Mouse (Mus musculus) embryonic facial prominence, embryonic 14.5 days (tissue): ENCODE results near the gene Lrp2bp. TPM values are rescaled to one million over a fixed set of nuclear protein-coding genes. Genes with fewer than 3 reads are reported as not detected.

ENCODE experiments used
- ATAC-seq: fragments of 200-750 bp; cut with Nextera tagmentation; 2 replicates; pipeline ENCODE4 v1.8.0; 2017; ENCODE audit warnings: low read depth, moderate number of reproducible peaks, moderate TSS enrichment
- DNase-seq: peaks from one replicate; pipeline ENCODE4 v3.0.0-alpha.2; 2015; ENCODE audit warnings: low spot score
- H3K27ac ChIP-seq: fragments of 300-500 bp; sonication (generic); replicated peaks from 2 replicates; pipeline ENCODE4 v1.5.1; 2014; ENCODE audit warnings: low read depth, mild to moderate bottlenecking, low read length, moderate library complexity
- H3K27me3 ChIP-seq: fragments of 300-500 bp; sonication (generic); replicated peaks from 2 replicates; pipeline ENCODE4 v1.6.1; 2014; ENCODE audit warnings: low read length; ENCODE audit not compliant: control insufficient read depth, insufficient read depth
- H3K36me3 ChIP-seq: fragments of 300-500 bp; sonication (generic); 2 replicates; pipeline ENCODE4 v1.6.1; 2014; ENCODE audit warnings: low read length, mixed read lengths; ENCODE audit not compliant: control insufficient read depth, insufficient read depth
- H3K4me1 ChIP-seq: fragments of 300-500 bp; sonication (generic); 2 replicates; pipeline ENCODE4 v1.6.1; 2014; ENCODE audit warnings: antibody characterized with exemption, low read length; ENCODE audit not compliant: control insufficient read depth, insufficient read depth
- H3K4me2 ChIP-seq: fragments of 300-500 bp; sonication (generic); 2 replicates; pipeline ENCODE4 v1.6.1; 2014; ENCODE audit warnings: low read depth, mild to moderate bottlenecking, low read length, moderate library complexity, mixed read lengths
- H3K4me3 ChIP-seq: fragments of 300-500 bp; sonication (generic); 2 replicates; pipeline ENCODE4 v1.5.1; 2014; ENCODE audit warnings: low read depth, mild to moderate bottlenecking, low read length
- H3K9ac ChIP-seq: fragments of 300-500 bp; sonication (generic); 2 replicates; pipeline ENCODE4 v1.6.1; 2014; ENCODE audit warnings: low read depth, mild to moderate bottlenecking, low read length, moderate library complexity, mixed read lengths
- H3K9me3 ChIP-seq: fragments of 300-500 bp; sonication (generic); 2 replicates; pipeline ENCODE4 v1.6.1; 2016; ENCODE audit warnings: low read length; ENCODE audit not compliant: control insufficient read depth
- WGBS: fragments of 180-500 bp; shearing (Covaris S2); extraction: QIAGEN DNeasy Blood & Tissue Kit; methylation state at CpG from one replicate; pipeline ENCODE4 v1.1.7; 2014; 5-methylcytosine and 5-hydroxymethylcytosine counted together
- polyA plus RNA-seq: library from polyadenylated mRNA; unstranded; fragments of >200 nt; fragmentation: Nextera tagmentation; extraction: Ambion mirVana; gene quantifications from 2 replicates; pipeline ENCODE4 v1.2.1, GENCODE M21; 2014

Gene Lrp2bp
- polyA plus RNA-seq, 1 experiment from 2014 or later, result 1.1 TPM

GRCm38 (mm10) chr8:45990631-45991310, 8.3 kb upstream of the Lrp2bp start:
- Histone ChIP-seq H3K4me1 (no peaks in the 10 kb centered on the region), H3K4me2 (no peak overlapping the region), H3K27me3 (no peaks in the 10 kb centered on the region), H3K4me3 (no peak overlapping the region), H3K9ac (no peak overlapping the region), H3K9me3 (no peaks in the 10 kb centered on the region), H3K27ac (no peak overlapping the region), H3K36me3 (peaks cover 35% of the 10 kb centered on the region)
- 92% methylated on average over 4 of the region's 4 CpGs for WGBS
- DNase-seq (no peak), ATAC-seq (no peak)

DNA sequence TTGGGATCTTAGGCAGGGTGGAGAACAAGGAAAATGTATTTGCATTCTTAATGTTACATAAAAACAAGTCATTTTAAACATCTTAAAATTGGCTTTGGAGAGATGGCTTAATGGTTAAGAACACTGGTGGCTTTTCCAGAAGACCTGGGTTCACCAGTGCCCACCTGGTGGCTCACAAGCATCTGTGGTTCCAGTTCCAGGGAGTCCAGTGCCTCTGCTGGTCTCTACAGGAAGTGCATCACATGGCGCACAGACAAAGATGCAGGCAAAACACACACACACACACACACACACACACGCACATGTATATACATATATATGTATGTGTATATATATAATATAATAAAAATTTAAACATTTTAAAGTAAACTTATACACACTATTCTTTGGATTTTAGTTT, 5.0 kb upstream of the Lrp2bp start:
- Histone ChIP-seq H3K36me3 (peaks cover 42% of the 10 kb centered on the region), H3K4me3 (no peak overlapping the region), H3K4me2 (no peak overlapping the region), H3K9ac (no peak overlapping the region), H3K27ac (no peak overlapping the region), H3K27me3 (no peaks in the 10 kb centered on the region), H3K4me1 (0 out of 2 replicates have a peak, but pooled peaks cover 3% of the 10 kb centered on the region), H3K9me3 (no peaks in the 10 kb centered on the region)
- no peak for ATAC-seq
- no peak for DNase-seq
- WGBS, result 98% methylated on average over 2 of the region's 2 CpGs

DNA sequence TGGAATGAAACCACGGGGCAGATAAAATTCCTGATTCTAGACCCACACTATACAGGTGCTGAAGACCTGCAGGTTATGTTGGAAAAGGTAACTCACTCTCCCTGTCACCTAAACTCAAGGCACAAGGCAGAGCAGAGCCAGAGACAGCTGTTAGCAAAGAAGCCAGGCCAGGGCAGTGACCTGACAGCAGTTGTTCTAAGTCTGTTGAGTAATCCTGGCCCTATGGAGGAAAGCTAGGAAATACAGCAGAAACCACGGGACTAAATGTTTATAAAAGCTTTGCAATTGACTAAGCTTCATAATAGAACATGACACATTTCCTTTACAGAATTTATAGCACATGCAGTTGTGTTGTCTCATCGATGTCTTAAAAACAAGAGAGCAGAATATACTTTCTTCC, 3.5 kb upstream of the Lrp2bp start:
- H3K36me3 ChIP-seq, result peaks cover 40% of the 10 kb centered on the region
- no peak overlapping the region for H3K4me2 ChIP-seq
- H3K9me3 ChIP-seq, result no peaks in the 10 kb centered on the region
- ATAC-seq (no peak), DNase-seq (no peak)
- no peak overlapping the region for H3K9ac ChIP-seq
- 90% methylated on average over 3 of the region's 3 CpGs for WGBS
- H3K4me3 ChIP-seq, result no peak overlapping the region
- H3K4me1 ChIP-seq, result peaks cover 7% of the 10 kb centered on the region
- H3K27ac ChIP-seq, result no peak overlapping the region
- H3K27me3 ChIP-seq, result no peaks in the 10 kb centered on the region

DNA sequence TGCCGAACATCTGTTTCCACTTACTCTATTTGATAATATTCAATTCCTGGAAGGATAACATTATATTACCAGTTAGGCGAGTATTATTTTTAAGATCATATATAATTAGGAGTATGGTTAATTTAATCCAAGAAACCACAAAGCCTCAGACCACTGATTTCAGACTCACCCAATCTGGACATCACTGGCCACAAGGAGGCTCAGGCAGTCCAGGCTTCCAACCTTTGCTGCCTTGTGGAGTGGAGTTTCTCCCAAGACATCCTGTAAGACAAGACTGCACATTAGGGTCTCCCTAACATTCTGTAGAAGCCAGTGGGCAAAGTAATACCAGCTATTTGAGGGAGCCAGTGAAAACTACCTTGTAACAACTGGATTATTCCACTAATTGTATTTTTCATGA, 875 bp upstream of the Lrp2bp start:
- H3K4me3 ChIP-seq, result 0 out of 2 replicates have a peak overlapping the region, but pooled peaks have one; percentile 14
- H3K4me2 ChIP-seq, result peak overlapping the region; percentile 97
- DNase-seq, result peak; percentile 28

GRCm38 (mm10) chr8:45999784-46000705, 942 bp downstream of the Lrp2bp start:
- peak; percentile 98 for DNase-seq
- ATAC-seq, result peak; percentile 99
- H3K27ac ChIP-seq, result peak overlapping the region; percentile 95
- peaks cover 25% of the 10 kb centered on the region for H3K36me3 ChIP-seq
- peak overlapping the region; percentile 88 for H3K9ac ChIP-seq
- peaks cover 9% of the 10 kb centered on the region for H3K4me1 ChIP-seq
- peak overlapping the region; percentile 59 for H3K4me3 ChIP-seq
- H3K4me2 ChIP-seq, result peak overlapping the region; percentile 97
- no peaks in the 10 kb centered on the region for H3K27me3 ChIP-seq
- 7% methylated on average over 39 of the region's 55 CpGs for WGBS
- no peaks in the 10 kb centered on the region for H3K9me3 ChIP-seq

More for the DNA sequence above, 875 bp upstream of the Lrp2bp start:
- no peak overlapping the region for H3K9ac ChIP-seq
- 50% methylated on average over 2 of the region's 2 CpGs for WGBS
- no peaks in the 10 kb centered on the region for H3K9me3 ChIP-seq
- ATAC-seq, result no peak
- H3K36me3 ChIP-seq, result peaks cover 31% of the 10 kb centered on the region
- no peak overlapping the region for H3K27ac ChIP-seq
- peaks cover 9% of the 10 kb centered on the region for H3K4me1 ChIP-seq
- no peaks in the 10 kb centered on the region for H3K27me3 ChIP-seq

DNA sequence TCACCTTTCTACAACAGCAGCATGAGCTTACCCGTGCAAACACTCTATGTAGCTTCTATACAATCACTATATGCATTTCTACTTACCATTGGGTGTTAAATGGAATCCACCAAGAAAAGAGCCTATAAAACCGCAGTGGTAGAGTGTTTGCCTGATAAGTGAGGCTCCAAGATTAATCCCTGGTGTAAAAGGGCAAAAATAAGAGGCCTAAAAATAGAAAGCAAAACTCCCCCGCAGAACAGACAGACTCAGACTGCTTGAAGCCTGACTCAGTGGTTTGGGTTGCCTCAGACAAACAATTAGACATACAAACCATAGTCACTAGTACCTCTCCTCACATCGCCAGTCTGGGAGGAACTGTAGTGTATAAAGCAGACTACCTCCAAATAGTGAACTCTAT, 6.5 kb downstream of the Lrp2bp start, which contains the start of gene Ankrd37:
TSS of gene Ankrd37 (minus strand) at position 112 of the 400 bp plus-strand sequence.
- Histone ChIP-seq H3K4me1 (peaks cover 4% of the 10 kb centered on the region), H3K27ac (no peak within 1 kb of the TSS), H3K9ac (no peak within 1 kb of the TSS), H3K27me3 (no peaks in the 10 kb centered on the region), H3K4me3 (no peak within 1 kb of the TSS), H3K9me3 (no peaks in the 10 kb centered on the region), H3K36me3 (no peaks in the 10 kb centered on the region), H3K4me2 (no peak within 1 kb of the TSS)
- DNase-seq, result no peak
- WGBS, result 67% methylated on average over 4 of the region's 4 CpGs
- ATAC-seq, result no peak

GRCm38 (mm10) chr8:46007050-46007672, 8.1 kb downstream of the Lrp2bp start:
- Histone ChIP-seq H3K4me1 (peaks cover 12% of the 10 kb centered on the region), H3K4me3 (no peak overlapping the region), H3K9me3 (no peaks in the 10 kb centered on the region), H3K9ac (no peak overlapping the region), H3K36me3 (no peaks in the 10 kb centered on the region), H3K27me3 (no peaks in the 10 kb centered on the region), H3K4me2 (no peak overlapping the region), H3K27ac (no peak overlapping the region)
- DNase-seq (no peak), ATAC-seq (no peak)
- 69% methylated on average over 3 of the region's 3 CpGs for WGBS

DNA sequence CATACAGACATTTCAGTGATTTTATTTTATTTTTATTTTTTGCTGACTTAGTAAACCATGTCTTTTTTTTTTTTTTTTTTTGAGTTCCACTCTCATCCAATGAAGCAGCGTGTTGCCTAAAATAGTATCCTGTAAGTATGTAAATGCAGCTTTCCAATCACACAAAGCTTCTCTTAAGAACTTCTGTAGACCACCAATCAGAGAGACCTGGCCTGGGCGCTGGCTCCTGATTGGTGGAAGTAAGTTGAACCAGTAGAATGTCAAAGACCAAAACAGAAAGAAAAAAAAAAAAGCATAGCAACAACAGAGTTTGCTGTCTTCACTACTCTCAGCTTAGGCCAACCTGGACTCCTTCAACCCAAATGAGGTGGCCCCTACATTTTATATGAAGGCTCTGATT, 11.2 kb downstream of the Lrp2bp start:
- DNase-seq (peak; percentile 56), ATAC-seq (peak; percentile 53; the same call in 1 of the 2 replicates)
- H3K4me2 ChIP-seq, result peak overlapping the region; percentile 46
- H3K4me3 ChIP-seq, result peak overlapping the region; percentile 14; the same call in 1 of the 2 replicates
- peak overlapping the region; percentile 39; the same call in 1 of the 2 replicates for H3K27ac ChIP-seq
- H3K27me3 ChIP-seq, result no peaks in the 10 kb centered on the region
- no peak overlapping the region for H3K9ac ChIP-seq
- peaks cover 12% of the 10 kb centered on the region for H3K4me1 ChIP-seq
- H3K36me3 ChIP-seq, result no peaks in the 10 kb centered on the region
- H3K9me3 ChIP-seq, result no peaks in the 10 kb centered on the region
- 50% methylated on average over 2 of the region's 2 CpGs for WGBS
